Mouse (Mus musculus) layer of hippocampus, adult 8-10 months (tissue): ENCODE measurements around the gene Gm2007. TPM values are rescaled to one million over a fixed set of nuclear protein-coding genes. Genes with fewer than 3 reads are reported as not detected.
"Not testable (repeated sequence)": the region's sequence is repeated elsewhere in the genome, so short reads cannot be mapped to it uniquely, and the experiment has no call there.

Experiments
- DNase-seq, 2 experiments: peaks; one replicate each; pipeline ENCODE4 v3.0.0; 2022; ENCODE audit warnings: low spot score in 2 of 2
- total RNA-seq, 4 experiments: library from RNA; stranded (reverse); gene quantifications; 2 replicates each; pipeline ENCODE4 v1.2.4; 2022

Gene Gm2007
- total RNA-seq = not detected

- not testable (repeated sequence) for DNase-seq
Observed at GRCm38 (mm10) chr2:175741237-175741636, at the start of gene Gm2007. TSS of gene Gm2007 (plus strand) at chr2:175741537.

- DNase-seq = not testable (repeated sequence)
Observed at GRCm38 (mm10) chr2:175703546-175703945, 37.8 kb upstream of the Gm2007 start, which contains the start of gene Zfp969. TSS of gene Zfp969 (minus strand) at chr2:175703646.

- not testable (repeated sequence) for DNase-seq
Observed at GRCm38 (mm10) chr2:175800993-175801392, 59.7 kb downstream of the Gm2007 start, which contains the start of gene Gm14288. TSS of gene Gm14288 (minus strand) at chr2:175801093.

Other genes with a start within 250 kb of the Gm2007 start
- gene Gm11007, start 97.6 kb upstream of the Gm2007 start, total RNA-seq = not detected
- gene Zfp969, start 37.9 kb upstream of the Gm2007 start, total RNA-seq = not detected
- 10 to 100 TPM in 3 of 4 experiments, 1 to 10 TPM in 1; 3.9 to 16.9 (median 15.1) TPM for gene Gm14288, start 59.6 kb downstream of the Gm2007 start, total RNA-seq
- gene Gm6710, start 127.7 kb downstream of the Gm2007 start, total RNA-seq = 10 to 100 TPM; 42.6 to 55.6 (median 48.6) TPM
- gene Zfp966, start 189.6 kb downstream of the Gm2007 start, total RNA-seq = 10 to 100 TPM in 1 of 4 experiments, 1 to 10 TPM in 3; 5.7 to 10.6 (median 8.8) TPM
- gene Gm2026, start 223.8 kb downstream of the Gm2007 start, total RNA-seq = 10 to 100 TPM; 52.8 to 60.7 (median 55.3) TPM